Mouse (Mus musculus): Measurements from ENCODE around the gene Hsf5. TPM values are rescaled to one million over a fixed set of nuclear protein-coding genes. Genes with fewer than 3 reads are reported as not detected.

The Hsf5 gene
- polyA plus RNA-seq, 1 experiment from 2014 or later = 0.17 TPM

GRCm38 (mm10) chr11:87617606-87618005 is 642 bp downstream of the Hsf5 start:
- H3K36me3 ChIP-seq (ENCODE audit: control insufficient read depth, insufficient read depth, low read length) = peaks cover 43% of the 10 kb centered on the region

DNA sequence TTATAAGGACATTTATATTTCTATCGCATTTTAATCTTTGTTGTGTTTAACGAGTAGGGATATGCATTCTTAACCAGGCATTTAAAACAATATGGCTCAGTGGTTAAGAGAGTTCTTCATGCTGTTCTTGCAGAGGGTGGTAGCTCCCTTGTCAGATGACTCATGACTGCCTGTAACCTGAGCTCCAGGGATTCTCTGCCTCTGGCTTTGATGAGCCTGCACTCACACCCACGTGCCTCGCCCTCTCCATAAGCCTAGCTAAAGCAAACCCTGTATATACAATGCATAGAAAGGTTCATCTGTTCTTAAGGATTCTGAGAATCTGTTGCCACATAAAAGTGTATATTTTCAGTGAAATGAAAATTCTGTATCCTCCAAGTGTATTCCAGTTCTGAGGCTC is 6.2 kb downstream of the Hsf5 start:
- Histone ChIP-seq H3K27me3 (replicated peaks; ENCODE audit: control insufficient read depth, insufficient read depth, low read length) (no peaks in the 10 kb centered on the region), H3K4me3 (ENCODE audit: low read length) (no peak overlapping the region), H3K9ac (ENCODE audit: low read depth, low read length) (no peak overlapping the region), H3K9me3 (ENCODE audit: control insufficient read depth, low read length) (no peaks in the 10 kb centered on the region), H3K27ac (ENCODE audit: low read length) (no peak overlapping the region), H3K36me3 (ENCODE audit: control insufficient read depth, insufficient read depth, low read length) (no peaks in the 10 kb centered on the region), H3K4me1 (ENCODE audit: control insufficient read depth, insufficient read depth, low read length) (no peaks in the 10 kb centered on the region), H3K4me2 (ENCODE audit: low read depth, low read length) (no peak overlapping the region)
- no peak for ATAC-seq
- 62% methylated on average over 4 of the region's 4 CpGs for WGBS

More at GRCm38 (mm10) chr11:87617606-87618005, 642 bp downstream of the Hsf5 start:
- WGBS = 95% methylated on average over 32 of the region's 32 CpGs
- H3K27ac ChIP-seq (ENCODE audit: low read length) = no peak overlapping the region
- no peaks in the 10 kb centered on the region for H3K4me1 ChIP-seq (ENCODE audit: control insufficient read depth, insufficient read depth, low read length)
- H3K9me3 ChIP-seq (ENCODE audit: control insufficient read depth, low read length) = 0 out of 2 replicates have a peak, but pooled peaks cover 5% of the 10 kb centered on the region
- ATAC-seq = no peak
- no peak overlapping the region for H3K9ac ChIP-seq (ENCODE audit: low read depth, low read length)
- H3K4me3 ChIP-seq (ENCODE audit: low read length) = no peak overlapping the region
- no peaks in the 10 kb centered on the region for H3K27me3 ChIP-seq (replicated peaks; ENCODE audit: control insufficient read depth, insufficient read depth, low read length)
- no peak overlapping the region for H3K4me2 ChIP-seq (ENCODE audit: low read depth, low read length)

GRCm38 (mm10) chr11:87629859-87630258 is 12.9 kb downstream of the Hsf5 start:
- H3K27me3 ChIP-seq (replicated peaks; ENCODE audit: control insufficient read depth, insufficient read depth, low read length) = no peaks in the 10 kb centered on the region
- 25% methylated on average over 10 of the region's 10 CpGs for WGBS
- peaks cover 2% of the 10 kb centered on the region; the same call in 1 of the 2 replicates for H3K4me1 ChIP-seq (ENCODE audit: control insufficient read depth, insufficient read depth, low read length)
- ATAC-seq = peak; percentile 46; the same call in 1 of the 2 replicates
- no peak overlapping the region for H3K27ac ChIP-seq (ENCODE audit: low read length)
- H3K9ac ChIP-seq (ENCODE audit: low read depth, low read length) = no peak overlapping the region
- no peak overlapping the region for H3K4me2 ChIP-seq (ENCODE audit: low read depth, low read length)
- H3K36me3 ChIP-seq (ENCODE audit: control insufficient read depth, insufficient read depth, low read length) = no peaks in the 10 kb centered on the region
- H3K4me3 ChIP-seq (ENCODE audit: low read length) = no peak overlapping the region
- no peaks in the 10 kb centered on the region for H3K9me3 ChIP-seq (ENCODE audit: control insufficient read depth, low read length)

DNA sequence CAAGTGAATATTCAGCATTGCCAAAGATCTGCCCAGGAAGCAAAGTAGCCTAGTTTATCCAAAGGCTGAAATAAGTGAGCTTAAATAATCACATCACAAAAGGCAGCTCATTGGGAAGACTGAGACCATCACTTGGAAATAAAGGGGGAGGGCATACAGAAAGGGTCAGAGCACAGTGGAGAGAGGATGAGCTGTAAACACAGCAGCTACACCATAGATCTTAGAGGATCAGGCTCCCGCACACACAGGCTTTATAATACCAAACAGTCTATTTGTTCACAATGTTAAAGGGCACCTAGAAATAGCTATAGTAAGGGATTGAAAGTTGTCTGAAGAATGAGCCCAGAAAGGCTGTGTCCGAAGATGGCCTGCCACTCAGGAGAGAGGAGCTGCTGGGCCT is 21.8 kb downstream of the Hsf5 start:
- peak overlapping the region; percentile 55 for H3K4me3 ChIP-seq (ENCODE audit: low read length)
- H3K27ac ChIP-seq (ENCODE audit: low read length) = peak overlapping the region; percentile 70
- peak; percentile 72 for ATAC-seq
- no peaks in the 10 kb centered on the region for H3K27me3 ChIP-seq (replicated peaks; ENCODE audit: control insufficient read depth, insufficient read depth, low read length)
- H3K36me3 ChIP-seq (ENCODE audit: control insufficient read depth, insufficient read depth, low read length) = no peaks in the 10 kb centered on the region
- WGBS = 21% methylated on average over 2 of the region's 2 CpGs
- H3K4me1 ChIP-seq (ENCODE audit: control insufficient read depth, insufficient read depth, low read length) = 0 out of 2 replicates have a peak, but pooled peaks cover 2% of the 10 kb centered on the region
- H3K9me3 ChIP-seq (ENCODE audit: control insufficient read depth, low read length) = no peaks in the 10 kb centered on the region
- peak overlapping the region; percentile 91 for H3K4me2 ChIP-seq (ENCODE audit: low read depth, low read length)
- H3K9ac ChIP-seq (ENCODE audit: low read depth, low read length) = peak overlapping the region; percentile 86

GRCm38 (mm10) chr11:87639206-87639605 is 22.2 kb downstream of the Hsf5 start:
- peak; percentile 98 for ATAC-seq
- H3K4me2 ChIP-seq (ENCODE audit: low read depth, low read length) = peak overlapping the region; percentile 91
- H3K4me1 ChIP-seq (ENCODE audit: control insufficient read depth, insufficient read depth, low read length) = 0 out of 2 replicates have a peak, but pooled peaks cover 2% of the 10 kb centered on the region
- under 1% methylated on average over 29 of the region's 29 CpGs for WGBS
- peak overlapping the region; percentile 55 for H3K4me3 ChIP-seq (ENCODE audit: low read length)
- no peaks in the 10 kb centered on the region for H3K27me3 ChIP-seq (replicated peaks; ENCODE audit: control insufficient read depth, insufficient read depth, low read length)
- peak overlapping the region; percentile 70 for H3K27ac ChIP-seq (ENCODE audit: low read length)
- no peaks in the 10 kb centered on the region for H3K9me3 ChIP-seq (ENCODE audit: control insufficient read depth, low read length)
- H3K36me3 ChIP-seq (ENCODE audit: control insufficient read depth, insufficient read depth, low read length) = no peaks in the 10 kb centered on the region
- H3K9ac ChIP-seq (ENCODE audit: low read depth, low read length) = peak overlapping the region; percentile 86

GRCm38 (mm10) chr11:87642865-87643264 is 25.9 kb downstream of the Hsf5 start:
- H3K9me3 ChIP-seq (ENCODE audit: control insufficient read depth, low read length) = no peaks in the 10 kb centered on the region
- no peaks in the 10 kb centered on the region for H3K27me3 ChIP-seq (replicated peaks; ENCODE audit: control insufficient read depth, insufficient read depth, low read length)
- H3K4me1 ChIP-seq (ENCODE audit: control insufficient read depth, insufficient read depth, low read length) = 0 out of 2 replicates have a peak, but pooled peaks cover 2% of the 10 kb centered on the region
- H3K27ac ChIP-seq (ENCODE audit: low read length) = no peak overlapping the region
- no peak overlapping the region for H3K9ac ChIP-seq (ENCODE audit: low read depth, low read length)
- no peak overlapping the region for H3K4me3 ChIP-seq (ENCODE audit: low read length)
- no peak for ATAC-seq
- H3K4me2 ChIP-seq (ENCODE audit: low read depth, low read length) = no peak overlapping the region
- H3K36me3 ChIP-seq (ENCODE audit: control insufficient read depth, insufficient read depth, low read length) = no peaks in the 10 kb centered on the region

- Histone ChIP-seq H3K9me3 (ENCODE audit: control insufficient read depth, low read length) (no peaks in the 10 kb centered on the region), H3K4me2 (ENCODE audit: low read depth, low read length) (no peak overlapping the region), H3K4me1 (ENCODE audit: control insufficient read depth, insufficient read depth, low read length) (no peaks in the 10 kb centered on the region), H3K4me3 (ENCODE audit: low read length) (no peak overlapping the region), H3K9ac (ENCODE audit: low read depth, low read length) (no peak overlapping the region), H3K36me3 (ENCODE audit: control insufficient read depth, insufficient read depth, low read length) (no peaks in the 10 kb centered on the region), H3K27ac (ENCODE audit: low read length) (no peak overlapping the region), H3K27me3 (replicated peaks; ENCODE audit: control insufficient read depth, insufficient read depth, low read length) (no peaks in the 10 kb centered on the region)
- ATAC-seq = no peak
- 48% methylated on average over 5 of the region's 5 CpGs for WGBS
These were observed 37.7 kb downstream of the Hsf5 start for GRCm38 (mm10) chr11:87654693-87655092.

- no peak overlapping the region for H3K4me2 ChIP-seq (ENCODE audit: low read depth, low read length)
- no peak overlapping the region for H3K9ac ChIP-seq (ENCODE audit: low read depth, low read length)
- no peak overlapping the region for H3K4me3 ChIP-seq (ENCODE audit: low read length)
- no peak overlapping the region for H3K27ac ChIP-seq (ENCODE audit: low read length)
- H3K9me3 ChIP-seq (ENCODE audit: control insufficient read depth, low read length) = no peaks in the 10 kb centered on the region
- no peaks in the 10 kb centered on the region for H3K27me3 ChIP-seq (replicated peaks; ENCODE audit: control insufficient read depth, insufficient read depth, low read length)
- H3K4me1 ChIP-seq (ENCODE audit: control insufficient read depth, insufficient read depth, low read length) = no peaks in the 10 kb centered on the region
- no peaks in the 10 kb centered on the region for H3K36me3 ChIP-seq (ENCODE audit: control insufficient read depth, insufficient read depth, low read length)
- 65% methylated on average over 7 of the region's 7 CpGs for WGBS
- ATAC-seq = no peak
These were observed 42.3 kb downstream of the Hsf5 start for GRCm38 (mm10) chr11:87659216-87659615.

DNA sequence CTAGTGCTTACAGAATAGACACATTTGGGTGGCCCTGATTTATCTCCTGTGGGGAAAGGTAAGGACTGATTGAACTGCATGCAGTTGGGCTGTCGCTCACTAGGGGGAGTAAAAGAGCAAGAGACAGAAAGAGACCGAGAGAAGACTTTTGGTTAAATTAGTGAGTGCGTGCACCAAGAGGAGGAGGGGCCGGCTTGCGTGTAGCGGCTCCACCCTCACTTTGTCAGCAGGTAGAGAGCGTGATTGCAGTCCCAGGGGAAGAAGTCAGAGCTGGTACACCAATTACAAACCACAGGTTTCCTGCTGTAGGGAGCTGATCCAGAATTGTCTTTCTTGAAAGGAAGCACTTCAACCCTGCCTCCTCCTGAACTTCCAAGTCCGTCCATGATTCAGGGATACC is 45.4 kb downstream of the Hsf5 start, which contains the start of gene Rnf43:
TSS of gene Rnf43 (plus strand) at position 316 of the 400 bp plus-strand sequence.
- peak; percentile 96 for ATAC-seq
- no peaks in the 10 kb centered on the region for H3K4me1 ChIP-seq (ENCODE audit: control insufficient read depth, insufficient read depth, low read length)
- no peaks in the 10 kb centered on the region for H3K36me3 ChIP-seq (ENCODE audit: control insufficient read depth, insufficient read depth, low read length)
- peak within 1 kb of the TSS; percentile 88 for H3K27ac ChIP-seq (ENCODE audit: low read length)
- H3K9ac ChIP-seq (ENCODE audit: low read depth, low read length) = peak within 1 kb of the TSS; percentile 72
- WGBS = under 1% methylated on average over 8 of the region's 8 CpGs
- no peaks in the 10 kb centered on the region for H3K9me3 ChIP-seq (ENCODE audit: control insufficient read depth, low read length)
- H3K4me3 ChIP-seq (ENCODE audit: low read length) = peak within 1 kb of the TSS; percentile 55
- H3K27me3 ChIP-seq (replicated peaks; ENCODE audit: control insufficient read depth, insufficient read depth, low read length) = no peaks in the 10 kb centered on the region
- H3K4me2 ChIP-seq (ENCODE audit: low read depth, low read length) = peak within 1 kb of the TSS; percentile 46

GRCm38 (mm10) chr11:87662822-87663221 is 45.9 kb downstream of the Hsf5 start:
- H3K9ac ChIP-seq (ENCODE audit: low read depth, low read length) = peak overlapping the region; percentile 72
- no peaks in the 10 kb centered on the region for H3K9me3 ChIP-seq (ENCODE audit: control insufficient read depth, low read length)
- no peaks in the 10 kb centered on the region for H3K4me1 ChIP-seq (ENCODE audit: control insufficient read depth, insufficient read depth, low read length)
- 0 out of 2 replicates have a peak, but pooled peaks have one; percentile 32 for ATAC-seq
- no peaks in the 10 kb centered on the region for H3K27me3 ChIP-seq (replicated peaks; ENCODE audit: control insufficient read depth, insufficient read depth, low read length)
- 9% methylated on average over 14 of the region's 14 CpGs for WGBS
- H3K27ac ChIP-seq (ENCODE audit: low read length) = peak overlapping the region; percentile 88
- H3K36me3 ChIP-seq (ENCODE audit: control insufficient read depth, insufficient read depth, low read length) = no peaks in the 10 kb centered on the region
- H3K4me2 ChIP-seq (ENCODE audit: low read depth, low read length) = peak overlapping the region; percentile 46
- peak overlapping the region; percentile 55 for H3K4me3 ChIP-seq (ENCODE audit: low read length)

Measured in intestine, embryonic 16.5 days (tissue).